Mouse (Mus musculus): Measurements from ENCODE around the gene Slc46a1. TPM values are rescaled to one million over a fixed set of nuclear protein-coding genes. Genes with fewer than 3 reads are reported as not detected.
A peak's percentile ranks its signal among the peaks of the same experiment; 100 is the strongest.

Slc46a1 gene
- polyA plus RNA-seq, 1 experiment from 2014 or later, result 5.8 TPM

DNA sequence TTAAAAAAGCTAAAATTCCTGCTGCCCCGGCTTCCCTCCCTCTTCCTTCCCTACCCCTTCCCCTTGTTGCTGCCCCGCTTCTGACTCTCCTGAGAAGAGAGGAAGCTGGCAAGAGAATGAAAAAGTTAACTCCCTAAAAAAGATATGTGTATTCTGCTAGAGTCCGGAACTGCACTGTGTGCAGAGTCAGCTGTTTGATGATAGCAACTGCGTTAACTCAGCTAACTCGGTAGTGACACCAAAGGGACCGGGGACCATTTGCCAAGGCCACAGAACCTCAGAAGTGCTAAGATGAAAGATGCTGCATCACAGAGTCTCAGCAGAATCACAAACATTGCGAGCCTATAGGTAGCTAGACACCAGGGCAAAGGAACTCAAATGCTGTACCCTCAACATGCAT, 2.0 kb downstream of the Slc46a1 start:
- Histone ChIP-seq H3K27ac (no peak overlapping the region), H3K4me3 (ENCODE audit: inconsistent target) (no peak overlapping the region), H3K36me3 (ENCODE audit: inconsistent target) (no peaks in the 10 kb centered on the region), H3K79me2 (ENCODE audit: inconsistent target) (no peaks in the 10 kb centered on the region)
- 91% methylated on average over 6 of the region's 7 CpGs for WGBS (ENCODE audit: missing documents)

- Histone ChIP-seq H3K79me2 (ENCODE audit: inconsistent target) (no peaks in the 10 kb centered on the region), H3K27ac (no peak overlapping the region), H3K4me3 (ENCODE audit: inconsistent target) (no peak overlapping the region), H3K36me3 (ENCODE audit: inconsistent target) (no peaks in the 10 kb centered on the region)
- WGBS (ENCODE audit: missing documents), result 71% methylated on average over 3 of the region's 3 CpGs
Observed at GRCm38 (mm10) chr11:78467932-78468331, 2.4 kb downstream of the Slc46a1 start.

DNA sequence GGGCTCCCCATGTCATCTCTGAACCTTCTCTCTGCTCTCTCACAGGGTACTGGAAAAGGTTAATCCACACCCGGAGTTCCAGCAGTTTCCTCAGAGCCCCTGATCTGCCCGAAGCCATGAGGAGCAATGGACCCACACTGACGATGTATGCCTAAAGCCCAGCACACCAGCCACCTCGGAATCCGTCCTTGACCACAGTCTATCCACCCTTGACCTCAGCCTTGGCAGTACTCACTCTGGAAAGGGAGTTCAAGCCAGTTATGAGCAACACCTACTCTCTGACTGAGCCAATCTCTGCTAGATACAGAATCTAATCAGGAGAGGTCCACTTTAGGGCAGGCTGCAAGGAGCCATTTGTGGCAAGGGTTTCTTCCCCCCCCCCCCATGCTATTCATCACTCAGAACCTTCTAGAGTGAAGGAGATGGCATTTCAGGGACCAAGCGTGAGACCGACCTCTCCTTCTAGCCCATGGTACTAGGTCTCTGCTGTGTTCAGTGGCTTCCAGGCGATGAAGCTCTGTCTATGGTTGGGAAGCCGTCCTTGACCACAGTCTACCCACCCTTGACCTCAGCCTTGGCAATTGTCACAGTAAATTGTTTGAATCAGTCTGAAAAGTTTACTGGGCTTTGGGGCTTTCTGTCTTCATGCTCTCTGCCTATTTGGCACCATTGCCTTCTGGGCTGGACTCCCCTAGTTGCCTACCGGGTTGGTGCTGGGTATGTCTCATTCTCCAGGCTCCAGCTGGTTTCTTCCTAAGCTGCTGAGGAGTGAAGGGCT, 6.0 kb downstream of the Slc46a1 start:
- WGBS (ENCODE audit: missing documents), result 91% methylated on average over 10 of the region's 10 CpGs
- H3K79me2 ChIP-seq (ENCODE audit: inconsistent target), result no peaks in the 10 kb centered on the region

GRCm38 (mm10) chr11:78475289-78475688, 9.8 kb downstream of the Slc46a1 start:
- no peak overlapping the region for H3K4me3 ChIP-seq (ENCODE audit: inconsistent target)
- no peaks in the 10 kb centered on the region for H3K79me2 ChIP-seq (ENCODE audit: inconsistent target)
- no peaks in the 10 kb centered on the region for H3K36me3 ChIP-seq (ENCODE audit: inconsistent target)
- WGBS (ENCODE audit: missing documents), result 21% methylated on average over 3 of the region's 3 CpGs
- H3K27ac ChIP-seq, result no peak overlapping the region

More for the DNA sequence above, 6.0 kb downstream of the Slc46a1 start:
- Histone ChIP-seq H3K4me3 (ENCODE audit: inconsistent target) (no peak overlapping the region), H3K27ac (no peak overlapping the region), H3K36me3 (ENCODE audit: inconsistent target) (no peaks in the 10 kb centered on the region)

DNA sequence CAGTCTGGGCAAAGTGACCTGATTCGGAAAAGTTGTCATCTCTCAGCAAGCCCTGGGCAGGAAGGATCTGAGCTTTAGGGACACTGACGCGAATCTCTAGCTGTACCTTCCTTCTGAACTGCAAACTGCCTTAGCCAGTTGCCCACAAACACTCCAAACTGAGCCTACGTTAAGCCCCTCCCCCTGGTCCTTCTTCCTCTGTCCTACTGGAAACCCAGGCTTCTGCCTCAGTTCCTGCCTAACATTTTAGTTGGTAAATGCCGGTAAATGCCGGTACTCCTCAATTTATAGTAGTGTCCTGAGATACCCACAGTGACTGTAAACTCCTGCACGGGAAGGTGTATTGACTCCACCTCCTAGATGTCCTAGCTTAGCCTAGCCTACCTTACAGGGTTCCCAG, 18.1 kb downstream of the Slc46a1 start:
- no peaks in the 10 kb centered on the region for H3K79me2 ChIP-seq (ENCODE audit: inconsistent target)
- 50% methylated on average over 7 of the region's 7 CpGs for WGBS (ENCODE audit: missing documents)

DNA sequence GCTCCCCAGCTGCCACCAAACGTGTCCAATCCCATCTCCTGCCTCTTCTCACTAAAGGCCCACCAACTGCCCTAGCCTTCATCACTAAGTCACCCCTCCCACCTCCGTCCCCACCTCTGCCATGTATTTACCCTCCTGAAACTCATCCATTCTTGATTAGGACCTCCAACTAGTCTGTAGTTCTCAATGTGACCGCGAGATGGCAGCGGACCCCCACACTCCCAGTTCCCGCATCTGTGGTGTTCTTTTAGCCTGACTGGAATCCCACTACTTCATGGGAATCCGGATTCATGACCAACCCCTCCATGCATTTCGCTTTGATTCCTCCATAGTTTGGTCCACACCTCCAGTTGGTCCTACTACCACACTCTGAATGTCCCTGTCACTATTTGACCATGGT, 22.7 kb downstream of the Slc46a1 start:
- Histone ChIP-seq H3K79me2 (ENCODE audit: inconsistent target) (no peaks in the 10 kb centered on the region), H3K4me3 (ENCODE audit: inconsistent target) (no peak overlapping the region), H3K27ac (no peak overlapping the region), H3K36me3 (ENCODE audit: inconsistent target) (no peaks in the 10 kb centered on the region)
- WGBS (ENCODE audit: missing documents), result 6% methylated on average over 8 of the region's 8 CpGs

More for the DNA sequence above, 18.1 kb downstream of the Slc46a1 start:
- H3K27ac ChIP-seq, result no peak overlapping the region
- no peak overlapping the region for H3K4me3 ChIP-seq (ENCODE audit: inconsistent target)
- no peaks in the 10 kb centered on the region for H3K36me3 ChIP-seq (ENCODE audit: inconsistent target)

GRCm38 (mm10) chr11:78490781-78491241, 25.3 kb downstream of the Slc46a1 start:
- Histone ChIP-seq H3K4me3 (ENCODE audit: inconsistent target) (no peak overlapping the region), H3K36me3 (ENCODE audit: inconsistent target) (no peaks in the 10 kb centered on the region), H3K79me2 (ENCODE audit: inconsistent target) (no peaks in the 10 kb centered on the region), H3K27ac (no peak overlapping the region)
- 13% methylated on average over 48 of the region's 48 CpGs for WGBS (ENCODE audit: missing documents)

GRCm38 (mm10) chr11:78495904-78496303, 30.4 kb downstream of the Slc46a1 start:
- Histone ChIP-seq H3K27ac (no peak overlapping the region), H3K4me3 (ENCODE audit: inconsistent target) (no peak overlapping the region)
- WGBS (ENCODE audit: missing documents), result 12% methylated on average over 6 of the region's 6 CpGs

DNA sequence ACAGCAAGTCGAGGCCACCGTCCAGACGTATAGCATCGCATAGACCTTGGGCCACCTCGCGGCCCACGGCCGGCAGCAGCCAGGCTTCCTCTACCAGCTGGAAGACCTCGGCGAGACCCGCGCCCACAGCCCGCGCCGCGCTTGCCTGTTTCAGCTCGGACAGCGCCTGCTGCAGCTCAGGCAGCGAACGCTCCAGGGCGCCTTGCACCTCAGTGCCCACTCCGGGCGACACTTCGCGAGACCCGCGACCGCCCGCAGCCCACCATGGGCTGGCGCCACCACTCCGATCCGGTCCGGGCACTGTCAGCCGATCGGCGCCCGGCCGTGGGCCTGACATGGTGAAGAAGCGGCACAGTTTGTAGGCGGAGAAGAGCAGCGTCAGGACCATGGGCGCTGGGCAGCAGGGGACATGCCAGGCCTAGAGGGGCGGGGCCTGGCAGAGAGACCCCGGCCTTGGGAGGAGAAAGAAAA, 31.6 kb downstream of the Slc46a1 start:
- Histone ChIP-seq H3K27ac (no peak overlapping the region), H3K79me2 (ENCODE audit: inconsistent target) (no peaks in the 10 kb centered on the region), H3K36me3 (ENCODE audit: inconsistent target) (no peaks in the 10 kb centered on the region), H3K4me3 (ENCODE audit: inconsistent target) (peak overlapping the region; percentile 23; the same call in 1 of the 2 replicates)
- 3% methylated on average over 38 of the region's 44 CpGs for WGBS (ENCODE audit: missing documents)

More at GRCm38 (mm10) chr11:78495904-78496303, 30.4 kb downstream of the Slc46a1 start:
- no peaks in the 10 kb centered on the region for H3K79me2 ChIP-seq (ENCODE audit: inconsistent target)
- H3K36me3 ChIP-seq (ENCODE audit: inconsistent target), result no peaks in the 10 kb centered on the region

- Histone ChIP-seq H3K27ac (no peak within 1 kb of the TSS), H3K79me2 (ENCODE audit: inconsistent target) (no peaks in the 10 kb centered on the region), H3K4me3 (ENCODE audit: inconsistent target) (peak within 1 kb of the TSS; percentile 23; the same call in 1 of the 2 replicates), H3K36me3 (ENCODE audit: inconsistent target) (no peaks in the 10 kb centered on the region)
- 4% methylated on average over 36 of the region's 36 CpGs for WGBS (ENCODE audit: missing documents)
Observed at GRCm38 (mm10) chr11:78497544-78498522, 32.3 kb downstream of the Slc46a1 start, which contains the start of gene Sarm1. Gene Sarm1 (minus strand): TSS chr11:78497754.

DNA sequence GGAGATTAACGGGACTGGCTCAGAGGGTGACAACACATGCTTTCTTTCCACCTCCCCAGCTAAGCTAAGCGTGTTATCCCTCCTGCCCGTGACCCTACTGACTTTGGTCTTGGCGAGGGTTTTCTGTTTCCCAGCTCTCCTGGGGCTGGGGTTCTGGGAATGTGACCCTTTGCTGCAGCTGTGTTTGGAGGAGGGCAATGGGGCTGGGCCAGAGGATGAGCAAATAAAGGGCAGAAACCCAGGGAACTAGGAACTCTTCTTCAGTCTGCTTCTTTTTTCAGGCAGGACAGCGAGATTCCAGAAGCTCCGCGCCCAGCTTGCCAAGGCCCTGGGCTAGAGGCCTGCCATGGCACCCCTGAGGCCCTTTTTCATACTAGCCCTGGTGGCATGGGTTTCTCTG, 33.5 kb downstream of the Slc46a1 start, which contains the start of gene Vtn:
Gene Vtn, plus strand, starts transcription at position 88 of the 400 bp plus-strand sequence.
- Histone ChIP-seq H3K79me2 (ENCODE audit: inconsistent target) (no peaks in the 10 kb centered on the region), H3K27ac (no peak within 1 kb of the TSS), H3K4me3 (ENCODE audit: inconsistent target) (peak within 1 kb of the TSS; percentile 23; the same call in 1 of the 2 replicates), H3K36me3 (ENCODE audit: inconsistent target) (no peaks in the 10 kb centered on the region)
- 84% methylated on average over 7 of the region's 7 CpGs for WGBS (ENCODE audit: missing documents)

GRCm38 (mm10) chr11:78499543-78499942, 34.0 kb downstream of the Slc46a1 start:
- H3K79me2 ChIP-seq (ENCODE audit: inconsistent target), result no peaks in the 10 kb centered on the region
- H3K4me3 ChIP-seq (ENCODE audit: inconsistent target), result no peak overlapping the region
- 71% methylated on average over 16 of the region's 16 CpGs for WGBS (ENCODE audit: missing documents)
- no peak overlapping the region for H3K27ac ChIP-seq
- H3K36me3 ChIP-seq (ENCODE audit: inconsistent target), result no peaks in the 10 kb centered on the region

DNA sequence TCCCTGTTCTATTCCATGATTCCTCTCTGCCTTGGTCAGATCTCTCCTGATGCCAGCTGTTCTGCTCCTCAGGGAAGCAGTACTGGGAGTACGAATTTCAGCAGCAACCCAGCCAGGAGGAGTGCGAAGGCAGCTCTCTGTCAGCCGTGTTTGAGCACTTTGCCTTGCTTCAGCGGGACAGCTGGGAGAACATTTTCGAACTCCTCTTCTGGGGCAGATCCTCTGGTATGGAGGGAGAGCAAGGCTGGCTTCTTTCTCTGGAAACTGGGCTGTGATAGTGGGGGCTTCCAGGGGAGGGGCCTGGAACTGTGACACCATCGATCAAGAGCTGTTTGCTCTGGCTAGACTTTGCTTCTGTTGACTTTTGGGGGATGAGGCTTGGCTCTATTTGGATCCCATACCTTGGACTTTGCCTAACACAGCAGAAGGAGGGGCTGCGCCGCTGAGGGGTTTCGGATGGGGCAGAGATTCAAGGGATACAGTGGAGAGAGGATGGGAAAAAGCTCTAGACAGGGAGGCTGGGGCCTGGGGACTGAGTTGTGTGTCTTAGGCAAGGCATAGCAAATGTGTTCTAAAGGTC, 35.2 kb downstream of the Slc46a1 start:
- no peaks in the 10 kb centered on the region for H3K79me2 ChIP-seq (ENCODE audit: inconsistent target)
- H3K27ac ChIP-seq, result no peak overlapping the region
- H3K36me3 ChIP-seq (ENCODE audit: inconsistent target), result no peaks in the 10 kb centered on the region
- 88% methylated on average over 9 of the region's 9 CpGs for WGBS (ENCODE audit: missing documents)
- H3K4me3 ChIP-seq (ENCODE audit: inconsistent target), result no peak overlapping the region

DNA sequence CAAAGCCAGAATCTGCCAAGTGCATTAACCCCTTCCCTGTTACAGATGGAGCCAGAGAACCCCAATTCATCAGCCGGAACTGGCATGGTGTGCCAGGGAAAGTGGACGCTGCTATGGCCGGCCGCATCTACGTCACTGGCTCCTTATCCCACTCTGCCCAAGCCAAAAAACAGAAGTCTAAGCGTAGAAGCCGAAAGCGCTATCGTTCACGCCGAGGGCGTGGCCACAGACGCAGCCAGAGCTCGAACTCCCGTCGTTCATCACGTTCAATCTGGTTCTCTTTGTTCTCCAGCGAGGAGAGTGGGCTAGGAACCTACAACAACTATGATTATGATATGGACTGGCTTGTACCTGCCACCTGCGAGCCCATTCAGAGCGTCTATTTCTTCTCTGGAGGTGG, 36.0 kb downstream of the Slc46a1 start:
- no peak overlapping the region for H3K4me3 ChIP-seq (ENCODE audit: inconsistent target)
- H3K27ac ChIP-seq, result no peak overlapping the region
- H3K36me3 ChIP-seq (ENCODE audit: inconsistent target), result peaks cover 6% of the 10 kb centered on the region
- H3K79me2 ChIP-seq (ENCODE audit: inconsistent target), result no peaks in the 10 kb centered on the region
- 60% methylated on average over 12 of the region's 20 CpGs for WGBS (ENCODE audit: missing documents)

Measured in macrophage (primary cell).